Mouse (Mus musculus) liver, adult 2 months (tissue): ENCODE measurements at regions not wholly inside any gene's neighbourhood (a gene's known extent, or its start where the extent isn't known, plus 50 kb on each side); places are given as distances from the start of the nearest gene placed in this dataset.

ENCODE experiments used
- DNase-seq: peaks from one replicate; pipeline ENCODE4 v3.0.0-alpha.2; 2011; ENCODE audit warnings: low read depth, low spot score; ENCODE audit errors: extremely low read depth
- H3K27ac ChIP-seq: fragments of 200-500 bp; replicated peaks from 2 replicates; pipeline ENCODE4 v1.5.1; 2012; ENCODE audit warnings: low read depth, mild to moderate bottlenecking, control low read depth, inconsistent platforms, low read length; ENCODE audit not compliant: insufficient read depth
- H3K27me3 ChIP-seq: fragments of 200-500 bp; 2 replicates; pipeline ENCODE4 v1.6.1; 2012; ENCODE audit warnings: mild to moderate bottlenecking, moderate library complexity, low read length, inconsistent platforms; ENCODE audit not compliant: control insufficient read depth, insufficient read depth
- H3K36me3 ChIP-seq: fragments of 200-500 bp; 2 replicates; pipeline ENCODE4 v1.6.1; 2012; ENCODE audit warnings: low read length, inconsistent platforms; ENCODE audit not compliant: control insufficient read depth, insufficient read depth
- H3K4me1 ChIP-seq: fragments of 200-500 bp; 2 replicates; pipeline ENCODE4 v1.6.1; 2011; ENCODE audit warnings: low read length; ENCODE audit not compliant: control insufficient read depth, insufficient read depth
- H3K4me3 ChIP-seq: fragments of 200-500 bp; 2 replicates; pipeline ENCODE4 v1.5.1; 2011; ENCODE audit warnings: low read depth, mild to moderate bottlenecking, control low read depth, low read length, moderate library complexity; ENCODE audit not compliant: insufficient read depth
- H3K79me2 ChIP-seq: fragments of 200-500 bp; 2 replicates; pipeline ENCODE4 v1.6.1; 2012; ENCODE audit warnings: inconsistent platforms, mild to moderate bottlenecking, low read length, moderate library complexity; ENCODE audit not compliant: control insufficient read depth, insufficient read depth
- H3K9ac ChIP-seq: fragments of 200-500 bp; 2 replicates; pipeline ENCODE4 v1.6.1; 2012; ENCODE audit warnings: low read depth, mild to moderate bottlenecking, control low read depth, inconsistent platforms, low read length
- CTCF ChIP-seq: fragments of 200-500 bp; IDR thresholded peaks from 2 replicates; pipeline ENCODE4 v1.5.1; 2011; ENCODE audit warnings: low read depth, low read length, control low read depth
- POLR2A ChIP-seq: fragments of 200-500 bp; IDR thresholded peaks from 2 replicates; pipeline ENCODE4 v1.6.1; 2011; ENCODE audit warnings: low read length, control low read depth; ENCODE audit not compliant: insufficient read depth; ENCODE audit errors: extremely low read depth
- WGBS: fragments of 180-500 bp; shearing (Covaris S2); methylation state at CpG from one replicate; pipeline ENCODE4 v1.1.7; 2018; 5-methylcytosine and 5-hydroxymethylcytosine counted together

- Histone ChIP-seq H3K27ac (no peak overlapping the region), H3K79me2 (no peaks in the 10 kb centered on the region), H3K36me3 (no peaks in the 10 kb centered on the region), H3K4me3 (no peak overlapping the region), H3K4me1 (peaks cover 4% of the 10 kb centered on the region; the same call in 1 of the 2 replicates), H3K27me3 (no peaks in the 10 kb centered on the region), H3K9ac (no peak overlapping the region)
- DNase-seq: no peak
- TF ChIP-seq POLR2A (no peak), CTCF (no peak)
- 92% methylated on average over 2 of the region's 2 CpGs for WGBS
Observed at GRCm38 (mm10) chr17:4494392-4494791, 499.7 kb upstream of the Arid1b start.

- Histone ChIP-seq H3K27ac (no peak overlapping the region), H3K79me2 (no peaks in the 10 kb centered on the region), H3K4me1 (peaks cover 4% of the 10 kb centered on the region; the same call in 1 of the 2 replicates), H3K9ac (no peak overlapping the region), H3K4me3 (no peak overlapping the region), H3K36me3 (no peaks in the 10 kb centered on the region), H3K27me3 (no peaks in the 10 kb centered on the region)
- WGBS: 74% methylated on average over 5 of the region's 5 CpGs
- DNase-seq: no peak
- TF ChIP-seq POLR2A (no peak), CTCF (no peak)
Observed at GRCm38 (mm10) chr17:4500504-4500903, 493.6 kb upstream of the Arid1b start.

GRCm38 (mm10) chr17:4501029-4501428 is 493.1 kb upstream of the Arid1b start:
- WGBS: 84% methylated on average over 1 of the region's 1 CpGs
- Histone ChIP-seq H3K9ac (no peak overlapping the region), H3K27ac (no peak overlapping the region), H3K4me1 (peaks cover 4% of the 10 kb centered on the region; the same call in 1 of the 2 replicates), H3K36me3 (no peaks in the 10 kb centered on the region), H3K4me3 (no peak overlapping the region), H3K27me3 (no peaks in the 10 kb centered on the region), H3K79me2 (no peaks in the 10 kb centered on the region)
- DNase-seq: no peak
- no peak for TF ChIP-seq CTCF
- no peak for TF ChIP-seq POLR2A

GRCm38 (mm10) chr17:4504951-4505350 is 489.2 kb upstream of the Arid1b start:
- no peaks in the 10 kb centered on the region for H3K79me2 ChIP-seq
- H3K27me3 ChIP-seq: no peaks in the 10 kb centered on the region
- 89% methylated on average over 6 of the region's 6 CpGs for WGBS
- no peak overlapping the region for H3K4me3 ChIP-seq
- no peak overlapping the region for H3K9ac ChIP-seq
- TF ChIP-seq POLR2A: no peak
- no peak for TF ChIP-seq CTCF
- DNase-seq: no peak
- no peaks in the 10 kb centered on the region for H3K4me1 ChIP-seq
- H3K27ac ChIP-seq: no peak overlapping the region
- no peaks in the 10 kb centered on the region for H3K36me3 ChIP-seq

- H3K36me3 ChIP-seq: no peaks in the 10 kb centered on the region
- no peaks in the 10 kb centered on the region for H3K27me3 ChIP-seq
- no peaks in the 10 kb centered on the region for H3K79me2 ChIP-seq
- H3K4me3 ChIP-seq: no peak overlapping the region
- H3K27ac ChIP-seq: no peak overlapping the region
- no peak for DNase-seq
- no peak for TF ChIP-seq POLR2A
- no peak for TF ChIP-seq CTCF
- no peaks in the 10 kb centered on the region for H3K4me1 ChIP-seq
- WGBS: 82% methylated on average over 3 of the region's 3 CpGs
- no peak overlapping the region for H3K9ac ChIP-seq
Observed at GRCm38 (mm10) chr17:4509506-4509905, 484.6 kb upstream of the Arid1b start.

- Histone ChIP-seq H3K79me2 (no peaks in the 10 kb centered on the region), H3K27ac (no peak overlapping the region), H3K27me3 (no peaks in the 10 kb centered on the region), H3K4me1 (no peaks in the 10 kb centered on the region), H3K36me3 (no peaks in the 10 kb centered on the region), H3K4me3 (no peak overlapping the region), H3K9ac (no peak overlapping the region)
- WGBS: 89% methylated on average over 7 of the region's 7 CpGs
- DNase-seq: no peak
- TF ChIP-seq CTCF (no peak), POLR2A (no peak)
Observed at GRCm38 (mm10) chr17:4516141-4516540, 478.0 kb upstream of the Arid1b start.

GRCm38 (mm10) chr17:4516846-4517245 is 477.3 kb upstream of the Arid1b start:
- Histone ChIP-seq H3K9ac (no peak overlapping the region), H3K4me1 (no peaks in the 10 kb centered on the region), H3K4me3 (no peak overlapping the region), H3K27me3 (no peaks in the 10 kb centered on the region), H3K79me2 (no peaks in the 10 kb centered on the region), H3K27ac (no peak overlapping the region), H3K36me3 (no peaks in the 10 kb centered on the region)
- no peak for DNase-seq
- 77% methylated on average over 3 of the region's 3 CpGs for WGBS
- TF ChIP-seq POLR2A (no peak), CTCF (no peak)
